Mouse (Mus musculus) heart, postnatal 14 days (tissue): ENCODE data around the gene Npas2. TPM values are rescaled to one million over a fixed set of nuclear protein-coding genes. Genes with fewer than 3 reads are reported as not detected.

ENCODE experiments used
- DNase-seq, 2 experiments: peaks; one replicate each; pipeline ENCODE4 v3.0.0; 2021 to 2022
- intact Hi-C: fragments of 180-260 bp; cut with DNase I; formaldehyde crosslinking; loops from one replicate; pipeline ENCODE4 v1.15.1; 2025
- long read RNA-seq, 2 experiments: library from polyadenylated mRNA; stranded (forward); transcript quantifications; one replicate each; pipeline ENCODE4 v2.0.0; 2021
- total RNA-seq, 2 experiments: library from RNA; stranded (reverse); gene quantifications; 2 replicates each; pipeline ENCODE4 v1.2.3; 2021

Gene Npas2
- total RNA-seq: 1 to 10 TPM; 6.6 to 7.9 TPM
- long read RNA-seq, experiment 1, partial matches to known transcripts: 2 of 5 reads
- long read RNA-seq, experiment 1, other reads (novel, unspliced or antisense): 3 of 5 reads
- long read RNA-seq, experiment 2, partial matches to known transcripts: 2 of 7 reads
- long read RNA-seq, experiment 2, other reads (novel, unspliced or antisense): 5 of 7 reads

DNA sequence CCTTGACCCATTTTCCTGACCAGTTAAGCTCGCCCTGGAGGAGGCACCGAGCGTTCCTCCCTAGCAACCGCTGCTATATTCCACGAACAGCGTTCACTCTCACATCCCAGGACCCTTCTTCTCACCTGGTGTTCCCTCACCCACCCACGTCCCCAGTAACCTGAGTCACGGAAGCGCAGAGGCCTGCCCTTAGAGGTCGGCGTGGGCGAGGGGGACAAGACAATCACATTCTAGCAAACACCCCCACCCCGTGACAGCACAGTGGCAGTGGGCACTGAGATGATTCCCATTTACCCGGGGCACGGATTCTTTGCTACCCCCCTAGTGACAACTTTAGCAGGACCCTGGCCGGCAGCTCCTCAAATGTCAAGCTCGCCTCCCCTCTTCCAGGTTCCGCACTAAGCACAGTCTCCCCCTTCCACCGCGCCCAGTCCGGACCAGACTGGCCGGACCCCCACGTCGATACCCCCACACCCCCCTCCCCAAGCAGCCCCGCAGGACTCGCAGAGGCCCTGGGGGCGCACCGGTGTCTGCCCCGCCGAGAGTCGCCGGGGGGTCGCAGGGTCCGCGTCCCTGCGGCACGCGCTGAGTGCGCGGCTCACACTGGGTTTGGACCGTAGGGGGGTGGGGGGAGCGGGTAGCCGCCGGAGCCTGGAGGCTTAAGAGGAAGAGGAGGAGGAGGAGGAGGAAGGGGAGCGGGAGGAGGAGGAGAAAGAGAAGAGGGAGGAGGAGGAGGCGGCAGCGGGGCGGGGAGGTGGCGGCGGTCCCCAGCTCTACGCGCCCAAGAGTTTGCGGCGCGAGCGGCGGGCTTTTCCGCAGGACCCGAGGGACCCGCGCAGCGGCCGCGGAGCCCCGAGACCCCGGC is at the start of gene Npas2:
Gene Npas2, plus strand, starts transcription at position 735 of the 865 bp plus-strand sequence.
- DNase-seq: peak; percentile 46 to 55
- intact Hi-C loops: loop anchor here (5.0 to 10.0 kb wide), 4 partner anchors 86 to 342 kb away; partner anchors contain the start of gene Cnot11

DNA sequence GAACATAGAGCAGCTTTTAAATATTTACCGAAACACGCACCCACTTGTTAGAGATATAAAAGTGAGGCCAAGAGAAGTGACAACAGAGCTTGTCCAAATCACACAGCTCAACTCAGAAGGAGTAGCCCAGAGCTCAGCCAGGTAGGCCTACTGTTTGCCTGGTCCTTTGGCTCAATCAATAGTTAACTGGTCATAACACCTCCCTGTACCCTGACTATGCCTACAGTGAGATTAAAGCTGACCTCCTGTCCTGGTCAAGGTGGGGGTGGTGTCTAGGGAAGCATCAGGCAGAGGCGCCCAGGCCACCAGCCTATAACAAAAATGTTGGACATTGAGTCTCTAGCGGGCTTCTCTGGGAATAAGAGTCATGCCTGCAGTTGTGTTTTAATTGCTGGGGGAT is 36.8 kb upstream of the Npas2 start:
- DNase-seq: no peak
- intact Hi-C loops: no loop called here

DNA sequence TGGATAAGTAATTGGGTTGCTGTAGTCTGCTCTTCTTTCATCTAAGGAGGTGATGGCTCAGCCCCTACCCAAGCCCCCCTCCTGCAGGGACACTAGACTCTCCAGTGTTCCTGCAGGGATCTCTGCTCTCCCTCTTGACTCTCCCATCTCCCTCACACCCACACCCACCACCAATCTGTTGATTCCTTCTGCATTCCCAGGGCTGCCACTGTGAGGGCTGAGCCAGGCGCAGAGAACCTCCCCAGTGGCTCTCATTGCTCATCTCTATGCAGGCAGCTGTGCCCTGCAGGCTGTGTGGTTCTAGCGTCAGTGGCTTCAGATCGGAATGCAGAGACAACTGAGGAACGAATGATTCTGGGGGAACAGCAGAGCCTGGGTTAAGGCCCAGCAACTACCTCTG is 33.4 kb upstream of the Npas2 start:
- intact Hi-C loops: no loop called here
- no peak for DNase-seq

DNA sequence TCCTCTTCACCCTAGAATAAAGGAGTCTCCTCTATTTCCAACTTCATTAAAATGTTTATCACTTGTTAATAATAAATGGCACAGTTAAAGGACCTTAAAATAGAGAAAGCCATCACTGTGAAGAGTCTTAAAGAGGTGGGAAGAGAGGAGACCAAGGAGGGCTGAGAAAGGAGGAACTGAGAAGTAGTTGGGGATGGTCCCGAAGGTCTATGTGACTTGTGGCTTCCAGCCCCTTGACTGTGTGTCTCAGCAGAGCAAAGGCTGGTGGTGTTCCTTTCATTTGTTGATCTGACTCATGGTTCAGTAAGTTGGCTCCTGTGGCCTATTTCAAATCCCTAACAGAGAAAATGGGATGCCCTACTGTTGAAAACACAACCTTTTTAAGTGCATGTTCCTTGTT is 30.5 kb upstream of the Npas2 start:
- intact Hi-C loops: no loop called here
- no peak for DNase-seq

DNA sequence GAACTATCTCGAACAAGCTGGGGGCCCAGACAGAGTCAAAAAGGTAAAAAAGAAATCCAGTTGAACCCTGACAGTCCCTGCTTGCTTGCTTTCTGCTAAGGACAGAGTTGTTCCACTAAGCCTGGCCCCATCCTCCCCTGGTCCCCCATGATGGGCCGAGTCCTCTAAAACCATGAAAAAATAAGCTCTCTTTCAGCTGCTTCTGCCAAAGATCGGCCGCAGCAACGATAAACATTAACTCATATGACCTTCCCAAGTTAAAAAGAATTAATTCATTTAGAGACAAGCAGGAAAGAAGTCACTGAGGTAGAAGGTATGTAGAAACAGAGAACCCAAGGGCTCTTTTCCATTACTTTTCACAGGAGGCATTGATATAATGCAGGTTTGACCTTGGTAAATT is 16.8 kb upstream of the Npas2 start:
- intact Hi-C loops: no loop called here

DNA sequence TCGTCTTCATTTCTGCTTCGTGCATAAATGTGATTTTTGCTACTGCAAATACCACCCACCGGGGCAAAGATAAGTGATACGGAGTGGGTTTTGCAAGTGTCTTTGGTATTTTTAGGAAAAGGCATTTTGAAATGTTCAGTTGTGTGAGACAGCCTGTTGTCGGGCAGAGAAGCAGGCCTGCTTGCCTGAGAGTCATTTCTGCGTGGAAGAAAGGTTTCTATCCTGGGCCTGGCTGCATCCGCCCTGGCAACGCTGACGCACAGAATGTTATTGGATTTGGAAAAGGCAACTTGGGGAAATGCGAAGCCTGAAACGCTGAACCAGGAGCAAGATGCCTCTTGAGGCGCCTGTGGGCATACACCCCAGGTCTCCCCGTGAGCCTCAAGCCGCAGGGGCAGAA is 16.3 kb upstream of the Npas2 start:
- no peak for DNase-seq
- intact Hi-C loops: no loop called here

More for the DNA sequence above, 16.8 kb upstream of the Npas2 start:
- DNase-seq: no peak

DNA sequence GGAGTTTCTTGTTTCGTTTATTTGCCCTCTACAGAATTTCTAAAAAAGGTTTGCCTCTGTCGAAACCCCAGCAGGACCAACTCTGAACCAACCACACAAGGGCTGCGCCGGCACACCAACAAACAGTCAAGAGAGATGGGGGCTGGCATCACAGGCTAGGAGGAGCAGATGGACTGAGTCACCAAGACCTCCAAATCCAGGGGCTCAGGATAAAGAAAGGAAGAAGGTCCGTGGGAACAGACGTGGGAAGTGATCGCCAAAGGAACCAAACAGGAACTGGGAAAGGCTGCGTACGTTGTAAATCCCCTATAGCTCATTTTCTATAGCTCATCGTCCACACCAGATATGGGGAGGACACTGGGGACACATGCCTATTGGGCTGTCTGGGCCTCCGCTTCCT is 13.7 kb upstream of the Npas2 start:
- intact Hi-C loops: loop anchor here (5.0 kb wide), 1 partner anchor 63 kb away; no protein-coding TSS in a partner anchor
- no peak for DNase-seq

DNA sequence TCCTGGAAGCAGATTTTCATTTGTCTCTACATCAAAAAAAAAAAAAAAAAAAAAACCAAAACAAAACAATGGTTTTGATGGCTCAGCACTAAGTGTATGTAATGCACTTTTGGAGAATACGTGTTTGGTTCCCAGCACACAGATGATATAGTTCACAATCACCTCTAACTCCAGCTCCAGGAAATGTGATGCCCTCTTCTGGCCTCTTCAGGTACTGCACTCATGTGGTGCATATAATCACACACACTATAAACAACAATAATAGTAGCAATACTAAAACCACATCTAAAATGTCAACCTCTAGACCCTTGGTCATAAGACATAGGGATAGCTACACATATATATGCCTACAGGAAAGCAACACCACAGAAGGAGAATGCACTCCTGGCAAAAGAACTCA is 13.0 kb upstream of the Npas2 start:
- intact Hi-C loops: loop anchor here (5.0 kb wide), 1 partner anchor 63 kb away; no protein-coding TSS in a partner anchor
- no peak for DNase-seq

DNA sequence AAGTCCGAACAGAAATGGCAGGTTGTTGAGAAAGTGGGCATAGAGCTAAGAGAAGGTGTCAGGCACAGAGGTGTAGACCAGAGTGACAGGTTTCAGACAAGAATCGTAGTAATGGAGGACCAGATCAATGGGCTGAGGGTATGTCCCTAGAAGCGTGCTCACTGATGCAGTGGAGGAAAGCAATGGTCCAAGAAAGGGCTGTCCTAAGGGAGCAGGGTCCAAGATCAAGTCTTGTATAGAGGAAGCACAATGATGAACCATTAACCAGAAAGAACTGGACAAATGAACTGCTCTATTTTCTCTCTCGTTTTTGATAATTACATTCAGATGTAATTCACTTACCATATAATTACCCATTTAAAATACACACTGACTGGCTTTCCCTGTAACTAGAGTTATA is 11.6 kb upstream of the Npas2 start:
- intact Hi-C loops: loop anchor here (5.0 kb wide), 1 partner anchor 65 kb away; no protein-coding TSS in a partner anchor
- no peak for DNase-seq

DNA sequence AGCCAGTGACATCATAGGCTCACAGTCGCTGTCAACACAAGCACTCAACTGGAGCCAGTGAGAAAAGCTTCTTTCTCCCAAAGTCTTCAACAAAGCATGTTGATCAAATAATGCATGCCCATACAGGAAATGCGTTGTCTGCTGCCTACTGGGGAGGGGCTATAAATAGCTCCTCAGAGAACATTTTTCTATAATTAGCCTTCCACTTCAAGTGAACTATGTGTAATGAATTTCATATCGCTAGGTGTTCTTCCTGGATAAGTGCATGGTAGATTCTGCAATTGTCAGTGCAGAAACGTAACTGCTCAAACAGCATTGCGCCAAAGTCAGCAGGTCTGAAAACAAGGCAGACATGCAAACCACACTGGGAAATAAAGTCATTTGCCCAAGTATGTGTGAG is 7.7 kb upstream of the Npas2 start:
- intact Hi-C loops: no loop called here
- DNase-seq: no peak

DNA sequence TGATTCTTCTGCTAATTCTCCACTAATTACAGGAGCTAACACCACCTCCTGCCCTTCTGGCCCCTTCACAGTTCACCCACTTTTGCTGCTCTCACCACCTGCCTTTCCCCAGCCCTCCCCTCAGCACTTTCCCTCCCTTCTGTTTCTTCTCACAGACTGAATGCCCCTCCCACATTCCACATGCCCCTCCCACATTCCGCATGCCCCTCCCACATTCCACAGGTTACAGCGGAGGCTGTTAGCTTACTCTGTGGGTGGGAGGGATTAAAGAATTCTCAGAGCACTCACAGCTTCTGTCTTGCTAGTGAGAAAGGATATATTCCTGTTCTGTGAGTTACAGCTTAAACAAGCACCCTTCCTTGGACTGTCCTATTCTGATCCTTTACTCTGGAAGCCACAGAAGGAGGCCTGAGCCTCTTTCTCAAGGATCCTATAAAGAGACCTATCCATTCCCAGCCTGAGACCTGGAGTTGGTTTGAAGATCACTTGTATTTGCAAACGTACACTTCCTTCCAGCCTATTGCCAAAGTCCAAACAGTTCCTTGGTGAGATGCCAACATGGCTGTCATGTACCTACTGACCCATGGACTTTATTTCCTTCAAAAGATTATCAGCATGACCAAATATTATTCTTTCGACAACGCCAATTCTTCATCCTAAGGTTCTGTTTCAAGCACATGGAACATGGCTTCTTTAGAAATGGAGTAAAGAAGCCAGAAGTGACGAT is 6.7 kb upstream of the Npas2 start:
- intact Hi-C loops: no loop called here
- peak in 1 of 2 experiments; percentile 54 for DNase-seq

DNA sequence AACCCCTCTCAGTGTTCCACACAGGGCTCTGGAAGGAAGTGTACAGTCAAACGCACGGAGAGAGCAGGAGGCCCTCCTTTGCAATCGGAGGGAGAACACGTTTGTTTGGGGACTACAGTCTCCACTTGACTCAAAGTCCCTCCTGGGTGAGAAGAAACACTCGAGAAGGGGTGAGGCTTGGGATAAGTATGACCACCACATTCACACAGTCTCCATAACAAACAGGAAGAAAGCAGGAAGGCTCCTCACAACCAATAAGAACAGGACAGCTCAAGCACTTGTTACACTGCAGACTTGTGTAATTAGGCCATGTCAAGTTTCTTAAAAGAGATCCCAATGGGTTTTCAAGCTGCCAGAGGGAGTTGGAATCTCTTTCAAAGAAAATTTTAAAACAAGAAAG is 2.4 kb upstream of the Npas2 start:
- DNase-seq: no peak

DNA sequence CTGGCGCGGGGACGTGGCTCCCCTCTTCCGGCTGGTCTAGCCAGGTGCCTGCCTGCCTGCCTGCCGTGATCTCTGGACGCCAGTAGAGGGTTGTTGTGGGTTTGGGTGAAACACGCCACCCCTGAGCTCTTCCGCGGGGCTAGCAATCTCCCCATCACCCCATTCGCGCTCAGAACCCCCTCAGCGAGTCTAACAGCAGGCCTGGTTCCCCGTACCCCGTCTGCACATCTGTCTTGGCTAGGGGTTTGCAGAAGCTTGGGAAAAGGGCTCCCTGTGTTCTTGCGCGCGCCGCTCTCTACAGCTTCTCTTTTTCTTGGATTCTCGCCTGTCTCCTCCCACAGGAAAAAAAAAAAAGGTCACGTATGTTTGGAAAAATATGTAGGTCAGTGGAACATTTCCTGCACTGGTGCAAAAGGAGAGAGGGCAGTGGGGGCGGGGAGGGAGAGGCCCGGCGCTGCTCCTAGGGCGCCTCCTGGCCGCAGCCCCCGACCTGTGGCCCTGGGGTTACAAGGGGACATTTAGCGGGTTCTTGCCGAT is 1.0 kb upstream of the Npas2 start:
- peak; percentile 79 to 83 for DNase-seq
- intact Hi-C loops: loop anchor here (5.0 to 10.0 kb wide), 4 partner anchors 85 to 342 kb away; partner anchors contain the start of gene Cnot11

More for the DNA sequence above, 2.4 kb upstream of the Npas2 start:
- intact Hi-C loops: loop anchor here (5.0 to 10.0 kb wide), 4 partner anchors 84 to 344 kb away; partner anchors contain the start of gene Cnot11

DNA sequence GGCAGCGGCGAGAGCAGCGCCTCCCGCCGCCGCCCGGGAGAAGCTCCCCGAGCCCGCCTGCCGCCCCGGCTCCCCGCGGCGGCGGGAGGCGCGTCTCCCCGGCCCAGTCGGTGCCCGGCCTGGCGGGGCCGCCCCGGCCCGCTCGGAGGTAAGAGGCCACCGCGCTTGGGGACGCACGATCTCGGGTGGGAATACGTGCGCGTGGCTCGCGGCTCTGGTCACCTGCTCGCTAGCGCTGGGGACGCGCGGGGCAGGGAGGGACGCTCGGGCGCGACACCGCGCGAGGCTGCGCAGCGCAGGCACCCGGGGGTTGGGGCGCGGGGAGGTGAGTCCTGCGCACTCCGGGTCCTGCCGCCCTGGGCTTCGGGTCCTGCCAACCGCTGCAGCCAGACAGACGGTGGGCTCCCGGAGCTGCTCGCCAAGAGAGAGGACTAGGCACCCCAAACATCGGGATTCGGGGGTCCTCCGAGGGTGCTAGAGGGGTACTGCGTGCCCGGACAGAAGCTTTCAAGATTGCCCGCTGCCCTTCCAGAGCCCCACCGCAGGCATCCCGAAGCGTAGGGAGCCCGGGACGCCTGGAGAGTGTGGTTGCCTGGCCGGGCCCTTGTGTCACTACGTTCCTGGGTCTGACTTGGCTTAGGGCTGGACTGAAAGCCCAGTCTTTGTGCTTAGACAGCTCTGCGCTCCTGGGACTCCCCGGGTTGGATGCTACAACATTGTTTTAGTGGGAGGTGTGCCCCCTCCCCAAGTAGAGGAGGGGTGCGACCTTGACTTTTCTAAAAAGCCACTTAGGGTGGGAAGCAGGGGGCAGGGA is 538 bp downstream of the Npas2 start:
- DNase-seq: peak; percentile 67 to 71
- intact Hi-C loops: loop anchor here (2.0 to 10.0 kb wide), 5 partner anchors 87 to 341 kb away; partner anchors contain the start of gene Cnot11

DNA sequence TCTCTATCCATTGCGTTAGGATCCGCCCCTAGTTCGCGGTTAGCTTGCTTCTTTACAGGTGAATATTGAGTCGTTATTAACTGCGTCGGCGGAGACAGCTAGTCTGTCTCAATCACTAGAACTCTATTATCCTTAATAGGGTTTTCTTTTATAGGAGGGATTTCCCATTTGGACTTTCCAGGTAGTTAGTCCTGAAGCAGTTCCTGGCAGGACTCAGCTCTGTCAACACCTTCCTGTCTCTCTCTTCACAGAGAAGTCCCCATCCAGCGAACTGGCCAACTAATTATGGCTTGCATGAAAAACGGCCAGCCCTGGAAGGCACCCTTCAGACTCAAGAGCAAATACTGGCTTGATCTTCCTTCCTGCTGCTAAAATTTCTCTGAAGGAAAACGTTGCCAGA is 1.4 kb downstream of the Npas2 start:
- intact Hi-C loops: loop anchor here (2.0 to 10.0 kb wide), 5 partner anchors 88 to 340 kb away; partner anchors contain the start of gene Cnot11
- DNase-seq: peak in 1 of 2 experiments; percentile 33

DNA sequence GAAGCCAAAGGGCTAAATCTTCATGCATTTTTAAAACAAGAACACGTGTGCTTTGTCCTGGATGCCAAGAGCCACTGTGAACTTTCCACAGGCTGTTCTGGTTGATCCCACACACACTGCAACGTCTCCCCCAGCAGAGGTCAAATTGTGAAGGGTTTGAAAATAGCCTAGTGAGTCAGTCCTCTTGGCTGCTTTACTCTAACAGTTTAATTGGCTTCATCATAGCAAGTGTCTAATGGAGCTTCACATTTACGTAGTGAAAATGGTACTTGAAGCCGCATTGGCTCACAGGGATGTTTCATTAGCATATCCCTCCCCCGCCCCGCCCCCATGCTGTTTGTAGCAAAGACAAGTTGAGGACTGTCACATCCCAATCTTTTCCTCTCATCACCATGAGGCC is 2.6 kb downstream of the Npas2 start:
- intact Hi-C loops: loop anchor here (10.0 kb wide), 1 partner anchor 339 kb away; the partner anchor contains the start of gene Cnot11
- no peak for DNase-seq

DNA sequence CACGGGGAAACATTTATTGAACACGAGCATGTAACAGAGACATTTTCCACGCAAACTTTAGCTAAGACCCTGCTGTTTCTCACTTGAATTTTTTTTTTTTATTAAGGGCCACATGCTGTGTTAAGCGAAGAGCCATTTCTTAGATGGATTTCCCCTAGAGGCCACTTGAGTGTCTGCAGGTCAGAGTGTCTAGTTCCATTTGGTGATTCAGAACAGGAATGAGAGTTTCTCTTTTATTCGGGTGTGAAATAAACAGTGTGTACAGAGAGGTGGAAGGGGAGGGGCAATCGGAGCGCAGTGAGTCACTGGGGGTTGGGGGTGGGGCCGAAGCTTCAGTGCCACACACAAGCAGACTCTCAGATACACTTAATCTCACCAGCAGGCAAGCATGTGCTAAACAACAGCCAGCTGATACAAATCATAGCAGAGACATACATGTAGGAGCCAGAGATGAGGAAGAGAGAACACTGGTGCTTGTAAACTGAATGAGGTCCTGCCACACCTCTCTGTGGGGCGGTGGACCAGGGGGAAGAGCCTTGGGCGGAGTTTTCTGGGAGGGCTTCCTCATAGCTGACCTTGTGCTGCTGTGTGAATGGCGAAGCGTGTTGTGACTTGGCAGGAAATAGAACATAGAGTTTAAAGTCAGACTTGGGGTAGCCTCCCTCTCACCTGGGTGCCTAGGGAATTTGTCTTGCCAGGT is 3.3 kb downstream of the Npas2 start:
- intact Hi-C loops: loop anchor here (10.0 kb wide), 1 partner anchor 338 kb away; the partner anchor contains the start of gene Cnot11
- no peak for DNase-seq

DNA sequence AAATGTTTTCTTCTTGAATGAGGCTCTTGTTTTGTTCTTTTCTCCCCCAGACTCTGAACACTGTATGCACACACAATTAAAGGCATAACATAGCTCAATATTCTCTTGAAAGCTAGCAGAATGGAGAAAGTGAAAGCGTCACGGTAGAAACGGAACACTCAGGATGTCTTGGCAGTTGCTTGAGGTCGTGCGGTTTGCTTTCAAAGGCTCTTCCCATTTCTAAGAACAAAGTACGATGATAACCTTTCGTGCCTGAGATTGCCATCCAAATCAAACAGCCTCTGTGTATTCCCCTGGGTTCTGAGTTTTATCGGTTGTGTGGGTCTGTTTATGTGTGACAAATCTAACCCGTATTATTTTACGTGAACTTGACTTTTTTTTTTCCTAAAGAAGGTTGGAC is 11.5 kb downstream of the Npas2 start:
- DNase-seq: no peak
- intact Hi-C loops: no loop called here

DNA sequence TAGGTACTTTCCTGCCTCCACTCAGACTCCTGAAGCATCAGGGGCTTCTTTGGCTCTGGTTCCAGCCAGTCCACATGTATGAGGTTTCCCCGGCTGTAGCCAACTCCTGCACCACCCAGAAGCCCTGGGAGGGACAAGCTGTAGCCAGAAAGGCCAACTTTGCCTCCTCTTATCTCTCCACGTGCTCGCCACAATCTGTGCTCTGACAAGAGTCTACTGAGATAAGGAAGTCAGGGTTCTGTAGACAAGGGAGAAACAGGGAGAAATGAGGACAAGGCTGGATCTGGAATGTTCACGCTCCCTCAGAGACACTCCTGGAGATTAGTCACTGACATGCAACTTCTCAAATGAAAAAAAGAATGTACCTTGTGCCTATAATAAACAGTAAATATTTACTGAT is 12.2 kb downstream of the Npas2 start:
- intact Hi-C loops: no loop called here
- no peak for DNase-seq
